Mouse (Mus musculus) myocyte (in vitro differentiated cells): ENCODE measurements around the gene Zfyve26. TPM values are rescaled to one million over a fixed set of nuclear protein-coding genes. Genes with fewer than 3 reads are reported as not detected.

Source experiments
- polyA plus RNA-seq: library from polyadenylated mRNA; unstranded; fragments of >200 nt; fragmentation: generic; extraction: Trizol; gene quantifications from one replicate; pipeline ENCODE4 v1.2.1, GENCODE M21; 2012; ENCODE audit warnings: missing spikeins

Gene Zfyve26
- polyA plus RNA-seq, 1 experiment, result 9.9 TPM

Other genes with a start within 250 kb of the Zfyve26 start
- gene Pigh, start 206.7 kb downstream of the Zfyve26 start, polyA plus RNA-seq, result 3.3 TPM
- gene Arg2, start 165.5 kb downstream of the Zfyve26 start, polyA plus RNA-seq, result 0.04 TPM
- gene Vti1b, start 123.6 kb downstream of the Zfyve26 start, polyA plus RNA-seq, result 85.5 TPM
- 19.5 TPM for gene Rdh11, start 104.0 kb downstream of the Zfyve26 start, polyA plus RNA-seq
- 0.54 TPM for gene Rdh12, start 87.4 kb downstream of the Zfyve26 start, polyA plus RNA-seq
- 1.8 TPM for gene Rad51b, start 978 bp upstream of the Zfyve26 start, polyA plus RNA-seq